Mouse (Mus musculus) frontal cortex, postnatal 25 days (tissue): ENCODE measurements around the gene Ankrd33b.

ENCODE experiments used
- DNase-seq, 2 experiments: peaks; one replicate each; pipeline ENCODE4 v3.0.0; 2022; ENCODE audit warnings: low spot score in 2 of 2

Gene Ankrd33b

DNA sequence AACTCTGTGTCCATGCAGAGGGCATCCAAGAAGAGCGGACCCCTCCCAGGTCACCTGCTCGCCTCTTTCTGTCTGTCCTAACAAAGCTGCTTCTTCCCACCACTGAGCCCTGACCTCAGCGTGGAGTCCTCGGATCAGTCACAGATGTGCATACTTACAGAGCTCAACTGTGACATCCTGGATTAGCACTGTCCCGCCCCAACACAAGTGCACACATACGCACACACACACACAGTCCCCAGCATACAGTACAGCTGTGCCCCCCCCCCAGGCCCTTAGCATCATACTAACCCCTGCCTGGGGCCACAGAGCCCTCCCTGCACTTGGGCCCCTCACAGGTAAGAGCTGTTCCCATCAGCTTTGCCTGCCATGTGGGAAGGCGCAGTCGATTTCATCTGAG lies 102.1 kb downstream of the Ankrd33b start:
- no peak for DNase-seq

DNA sequence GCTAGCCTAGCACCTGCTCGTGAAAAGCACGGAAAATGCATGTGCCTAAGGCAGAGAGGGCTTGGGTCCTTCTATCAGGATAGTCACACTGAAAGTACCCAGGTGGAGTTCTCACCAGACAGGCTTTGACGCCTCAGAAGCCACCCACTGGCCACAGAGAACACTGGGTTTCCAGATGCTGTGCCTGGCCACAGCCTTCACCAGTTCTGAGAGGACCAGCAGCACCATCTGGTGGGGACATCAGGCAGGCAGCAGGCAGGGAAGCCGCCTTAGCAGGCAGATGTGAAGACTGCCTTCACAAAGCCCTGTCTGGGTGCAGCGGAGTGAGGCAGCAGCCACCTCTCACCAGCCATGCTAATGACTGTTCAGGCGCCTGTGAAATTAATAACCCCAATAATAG lies 102.7 kb downstream of the Ankrd33b start:
- peak; percentile 78 to 84 for DNase-seq

DNA sequence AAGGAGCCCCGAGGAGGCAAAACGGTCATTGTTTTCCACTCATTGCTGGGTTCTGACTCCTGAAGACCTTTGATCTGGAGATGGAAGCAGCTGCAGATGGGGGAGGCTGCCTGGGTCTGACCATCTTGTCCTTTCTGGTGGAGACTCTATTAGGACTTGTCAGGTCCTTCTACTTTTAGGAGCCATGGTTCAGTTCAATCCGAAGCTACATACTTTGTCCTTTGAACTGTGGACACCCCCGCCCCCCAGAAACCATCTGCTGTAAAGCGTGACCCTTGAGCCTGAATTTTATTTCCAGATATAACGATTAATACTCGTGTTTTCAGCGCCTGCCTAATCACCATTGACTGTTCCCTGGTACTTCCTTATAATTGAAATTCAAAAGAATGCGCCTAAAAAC lies 105.2 kb downstream of the Ankrd33b start:
- DNase-seq: no peak

DNA sequence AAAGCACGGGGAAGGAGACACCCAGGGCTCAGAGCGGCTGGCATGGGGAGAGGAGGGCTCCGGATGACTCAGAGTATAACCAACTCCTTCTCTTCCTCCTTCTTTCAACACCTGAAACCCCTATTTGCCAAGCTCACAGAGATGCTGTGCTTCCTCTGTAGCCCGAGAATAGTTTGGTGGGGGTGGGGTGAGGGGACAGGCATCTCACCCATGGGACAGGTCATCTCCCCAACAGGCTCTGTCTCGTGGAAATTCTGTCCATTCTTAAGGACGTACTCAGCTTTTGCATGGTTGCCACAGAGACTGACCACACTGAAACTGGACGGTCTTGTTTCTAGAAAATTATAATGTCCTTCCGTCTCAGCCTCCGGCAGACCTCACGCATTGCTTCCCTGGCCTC lies 106.4 kb downstream of the Ankrd33b start:
- no peak for DNase-seq

DNA sequence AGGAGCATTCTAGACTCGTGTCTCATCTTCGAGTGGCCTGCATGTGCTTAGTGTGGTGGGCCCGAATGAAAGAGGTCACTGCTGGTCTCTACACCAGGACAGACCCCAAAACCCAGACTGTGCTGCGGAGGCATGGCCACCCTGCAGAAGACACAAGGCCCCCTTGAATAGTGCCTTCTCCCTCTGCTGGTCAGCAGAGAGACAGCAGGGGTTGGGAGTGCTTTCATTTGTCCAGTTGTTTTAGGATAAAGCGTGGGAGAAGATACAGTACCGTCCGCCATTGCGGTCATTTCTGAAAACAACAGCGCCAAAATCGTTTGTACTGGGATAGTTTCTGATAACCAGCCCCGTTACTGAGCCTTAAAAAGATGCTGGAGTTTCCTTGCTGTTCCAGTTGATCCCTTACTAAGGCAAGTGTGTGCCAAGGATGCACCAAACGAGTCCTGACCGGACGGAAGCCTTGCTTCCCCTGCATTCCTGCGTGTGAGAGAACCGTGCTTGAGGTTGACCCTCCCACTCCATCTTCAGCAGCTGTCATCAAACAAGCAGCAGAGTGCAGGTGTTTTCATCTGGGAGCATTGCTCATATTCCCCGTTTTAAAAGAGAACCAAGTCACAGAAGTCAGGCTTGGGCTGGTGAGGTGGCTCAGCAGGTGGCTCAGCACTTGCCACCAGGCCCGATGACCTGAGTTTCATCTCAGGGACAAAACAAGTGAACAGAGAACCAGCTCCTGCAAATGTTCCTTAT lies 108.7 kb downstream of the Ankrd33b start:
- no peak for DNase-seq

DNA sequence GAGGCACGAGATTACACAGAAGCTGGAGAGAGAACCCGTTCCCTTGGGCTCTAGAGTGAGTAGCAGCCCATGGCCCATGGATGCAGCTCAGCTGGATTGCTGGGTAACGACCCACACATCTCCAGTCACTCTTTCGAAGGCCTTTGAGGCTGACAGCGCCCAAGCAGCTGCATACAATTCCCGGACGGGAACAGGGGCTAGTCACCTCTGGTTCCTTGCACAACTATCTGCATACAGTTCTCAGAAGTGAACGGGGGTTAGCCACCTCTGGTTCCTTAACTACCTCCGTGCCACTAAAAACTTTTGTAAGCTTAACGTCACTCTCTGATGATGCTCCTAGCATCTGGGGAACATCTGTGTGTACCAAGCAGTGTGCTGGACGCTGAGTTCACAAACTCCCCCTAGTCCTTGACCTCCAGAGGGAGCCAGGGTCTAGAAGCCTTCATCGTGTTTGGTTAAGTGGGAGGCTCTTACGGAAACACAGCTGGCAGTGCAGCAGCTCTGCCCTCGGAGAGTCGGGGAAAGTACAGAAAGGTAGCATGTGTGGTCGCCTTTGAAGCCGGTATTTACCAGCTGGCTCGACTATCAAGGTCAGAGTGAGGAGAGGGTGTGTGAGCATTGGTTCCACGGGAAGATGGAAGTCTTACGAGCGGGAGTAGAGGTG lies 109.4 kb downstream of the Ankrd33b start:
- DNase-seq: no peak

DNA sequence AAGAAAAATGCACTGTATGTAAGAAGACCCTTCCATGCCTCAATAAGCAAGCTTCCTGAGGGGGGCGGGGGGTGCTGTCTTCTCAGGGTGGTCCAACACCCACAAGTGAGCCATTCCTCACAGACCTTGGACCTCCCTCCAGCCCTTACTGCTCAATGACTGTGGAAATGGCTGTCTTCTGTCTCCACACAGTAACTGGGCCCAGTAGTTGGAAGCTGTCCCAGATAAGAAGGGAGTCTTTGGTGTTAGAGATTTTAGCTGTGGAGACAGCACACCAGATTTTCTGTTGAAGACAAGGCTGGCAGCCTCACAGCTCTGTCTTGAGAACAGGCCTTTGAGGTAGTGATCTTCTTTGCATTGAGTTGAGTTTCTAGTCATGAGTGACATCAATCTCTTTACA lies 110.2 kb downstream of the Ankrd33b start:
- no peak for DNase-seq

DNA sequence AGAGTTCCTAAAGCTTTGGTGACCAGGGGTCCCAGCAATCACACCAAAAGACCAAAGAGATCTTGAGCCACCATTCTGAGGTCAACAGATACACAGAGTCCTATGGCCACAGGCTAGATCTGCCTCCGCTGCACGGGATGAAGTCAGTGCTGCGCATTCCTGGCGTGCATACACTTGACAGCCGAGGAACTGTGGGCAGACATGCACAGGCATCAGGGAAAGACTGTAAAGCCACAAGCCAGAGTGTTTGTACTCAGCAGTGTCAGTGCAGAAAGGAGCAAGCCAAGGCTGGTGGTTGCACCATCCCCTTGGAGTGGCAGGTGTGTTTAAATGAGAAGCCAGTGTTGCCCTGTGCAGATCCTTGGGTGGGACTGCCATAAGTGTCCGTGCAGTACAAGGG lies 111.8 kb downstream of the Ankrd33b start:
- no peak for DNase-seq

DNA sequence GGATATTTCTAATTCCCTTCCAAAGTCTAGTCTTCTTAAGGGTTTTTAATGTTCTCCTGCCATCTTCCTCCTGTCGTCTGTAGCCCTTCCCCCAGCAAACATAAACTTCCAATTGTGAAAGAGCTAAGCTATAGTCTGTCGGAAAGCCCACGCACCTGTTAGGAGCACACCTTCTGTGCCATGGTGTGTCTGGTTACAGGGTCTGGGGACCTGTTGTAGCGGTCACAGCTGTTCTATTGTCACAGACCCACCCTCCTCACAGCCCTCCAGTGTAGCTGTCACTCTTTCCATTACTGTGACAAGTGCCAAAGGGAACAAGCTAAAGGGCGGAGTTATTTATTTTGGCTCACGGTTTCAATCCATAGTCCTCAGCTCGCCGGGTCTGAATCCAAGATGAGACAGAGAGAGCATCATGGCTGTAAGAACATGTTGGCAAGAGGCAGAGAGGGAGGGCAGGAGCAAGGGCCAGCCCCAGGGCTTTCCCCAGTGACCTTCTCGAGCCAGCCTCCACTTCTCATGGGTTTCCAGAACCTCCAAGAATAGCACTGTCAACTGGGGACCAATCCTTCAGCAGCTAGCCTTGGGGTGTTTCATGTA lies 112.5 kb downstream of the Ankrd33b start:
- no peak for DNase-seq

DNA sequence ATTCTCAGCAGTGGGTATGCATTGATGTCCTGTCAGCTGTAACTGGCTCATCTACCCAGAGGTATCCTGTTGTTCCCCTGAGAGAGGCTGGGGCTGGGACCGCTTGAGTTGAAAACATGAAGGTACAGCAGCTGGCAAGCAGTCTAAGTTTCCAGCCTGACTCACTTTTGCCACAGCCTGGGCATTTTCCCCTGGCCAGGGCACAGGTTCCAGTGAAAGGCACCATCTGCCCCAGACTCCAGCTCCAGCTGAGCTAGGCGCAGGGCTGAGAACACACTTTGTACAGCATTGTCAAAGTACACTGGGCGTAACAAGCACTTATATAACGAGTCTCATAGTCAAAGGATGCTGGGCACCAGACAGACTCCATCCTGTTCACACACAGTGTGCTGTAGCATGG lies 113.6 kb downstream of the Ankrd33b start:
- DNase-seq: no peak

DNA sequence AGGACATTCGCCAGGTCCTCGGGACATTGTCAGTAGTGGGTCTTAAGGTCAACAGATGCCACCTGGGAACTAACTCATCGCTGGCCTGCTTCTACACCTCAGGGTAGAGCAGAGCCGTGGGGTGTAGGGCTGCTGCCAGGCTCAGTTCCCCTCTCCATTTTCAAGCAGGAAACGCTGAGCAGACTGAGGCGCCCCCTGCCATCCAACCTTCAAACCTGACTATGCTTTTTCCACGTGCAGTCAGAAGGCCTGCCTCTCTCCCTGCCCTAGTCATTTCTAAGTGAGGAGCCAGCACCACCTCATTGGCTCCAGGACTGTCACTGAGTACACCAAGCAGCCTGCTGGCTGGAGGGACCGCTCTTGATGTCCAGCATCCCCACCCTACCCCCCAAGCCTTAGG lies 114.1 kb downstream of the Ankrd33b start:
- DNase-seq: no peak

DNA sequence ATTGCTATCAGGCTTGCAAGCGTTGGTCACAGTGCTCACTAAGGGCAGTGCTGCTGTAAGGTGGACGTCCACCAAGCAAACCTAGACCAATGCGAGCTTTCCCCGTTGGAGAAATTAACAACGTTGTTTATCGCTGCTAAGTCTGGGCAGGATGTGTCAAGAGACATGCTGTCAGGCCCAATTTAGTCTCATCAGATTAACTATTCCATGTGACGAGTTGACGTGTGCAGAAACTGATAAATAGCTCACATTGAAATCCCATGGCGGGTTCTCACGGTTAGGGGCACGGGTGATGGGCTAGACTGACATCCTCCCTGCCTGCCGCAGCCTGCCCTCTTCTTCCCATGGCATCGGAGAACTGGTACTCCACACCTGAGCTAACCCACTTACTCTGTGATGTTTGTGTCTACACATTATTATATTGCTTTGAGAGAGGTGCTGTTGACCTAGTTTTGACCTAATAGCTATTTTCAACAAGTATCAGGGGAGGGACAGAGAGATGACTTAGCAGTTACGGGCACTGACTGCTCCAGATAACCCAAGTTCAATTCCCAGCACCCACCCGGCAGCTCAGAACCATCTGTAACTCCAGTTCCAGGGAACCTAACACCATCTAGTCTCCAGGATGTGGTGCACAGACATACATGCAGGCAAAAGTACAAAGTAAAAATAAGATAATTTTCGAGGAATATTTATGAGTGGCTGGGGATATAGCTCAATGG lies 114.8 kb downstream of the Ankrd33b start:
- DNase-seq: no peak

DNA sequence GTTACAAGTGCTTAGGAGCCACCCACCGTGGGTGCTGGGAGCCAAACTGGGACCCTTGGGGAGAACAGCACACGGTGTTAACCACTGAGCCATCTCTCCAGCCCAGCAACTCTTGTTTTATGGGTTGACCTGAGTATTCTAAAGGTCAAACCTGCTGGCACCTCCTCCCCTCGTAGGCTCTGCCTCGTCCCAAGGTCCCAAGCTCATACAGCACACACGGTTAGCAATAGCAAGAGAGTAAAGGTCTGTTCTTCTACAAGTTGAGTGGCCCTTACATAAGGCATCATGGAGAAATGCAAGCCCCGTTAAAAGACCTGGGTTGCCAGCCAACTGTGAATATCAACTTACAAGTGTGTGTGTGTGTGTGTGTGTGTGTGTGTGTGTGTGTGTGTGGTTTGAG lies 116.3 kb downstream of the Ankrd33b start:
- DNase-seq: no peak

DNA sequence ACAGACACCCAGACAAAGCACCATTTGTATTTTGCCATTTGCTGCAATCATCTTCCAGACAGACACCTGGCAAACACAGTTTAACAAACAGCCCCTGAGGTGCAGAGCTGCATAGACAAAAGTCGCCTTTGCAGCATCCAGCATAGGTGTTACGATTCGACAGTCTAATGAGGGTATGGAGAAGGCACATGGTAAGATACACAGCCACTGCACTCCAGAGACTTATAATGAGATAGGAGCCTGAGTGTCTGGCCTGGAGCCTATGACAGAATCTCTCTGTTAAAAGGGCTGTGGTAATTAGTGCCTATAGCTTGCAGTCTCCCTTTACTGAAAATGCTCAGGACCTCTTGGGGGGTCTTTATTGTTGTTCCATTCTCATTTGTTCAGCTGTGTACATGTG lies 116.8 kb downstream of the Ankrd33b start:
- DNase-seq: no peak

DNA sequence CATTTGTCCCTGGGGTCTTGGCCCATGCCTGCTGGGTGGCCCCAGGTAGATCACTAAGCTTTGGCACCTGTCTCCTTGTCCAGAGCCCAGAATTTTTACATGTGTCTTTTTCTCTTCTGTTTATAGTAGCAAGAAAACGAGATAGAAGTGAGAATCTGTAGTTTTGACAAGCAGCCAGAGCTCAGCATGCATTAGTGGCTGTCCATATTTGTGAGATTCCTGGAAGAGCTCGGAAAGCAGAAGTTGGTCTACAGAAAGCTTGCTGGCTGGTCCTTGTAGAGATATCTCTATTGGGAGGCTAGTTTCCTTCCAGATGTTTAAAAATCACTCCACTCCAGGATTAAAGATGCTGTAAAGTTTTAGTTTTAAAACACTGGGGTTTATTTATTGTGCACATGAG lies 117.5 kb downstream of the Ankrd33b start:
- no peak for DNase-seq

DNA sequence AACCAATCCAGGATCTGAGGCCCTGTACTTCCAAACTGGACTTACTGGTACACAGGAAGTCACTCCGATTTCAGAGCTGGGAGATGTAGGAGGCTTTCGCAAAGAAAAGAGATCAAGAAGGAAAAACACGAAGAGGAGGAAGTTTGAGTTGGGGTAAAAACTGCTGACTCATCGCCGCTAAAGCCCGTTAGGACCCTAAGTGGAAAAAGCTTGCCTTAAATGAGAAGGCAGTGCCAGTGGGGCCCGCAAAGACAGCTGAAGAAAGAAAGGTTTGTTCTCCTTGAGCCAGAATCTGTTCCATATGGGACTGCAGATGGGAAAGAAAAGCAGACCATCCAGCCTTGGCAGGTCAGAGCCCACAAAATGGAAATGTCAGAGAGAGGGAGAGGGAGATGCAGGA lies 118.6 kb downstream of the Ankrd33b start:
- DNase-seq: no peak

DNA sequence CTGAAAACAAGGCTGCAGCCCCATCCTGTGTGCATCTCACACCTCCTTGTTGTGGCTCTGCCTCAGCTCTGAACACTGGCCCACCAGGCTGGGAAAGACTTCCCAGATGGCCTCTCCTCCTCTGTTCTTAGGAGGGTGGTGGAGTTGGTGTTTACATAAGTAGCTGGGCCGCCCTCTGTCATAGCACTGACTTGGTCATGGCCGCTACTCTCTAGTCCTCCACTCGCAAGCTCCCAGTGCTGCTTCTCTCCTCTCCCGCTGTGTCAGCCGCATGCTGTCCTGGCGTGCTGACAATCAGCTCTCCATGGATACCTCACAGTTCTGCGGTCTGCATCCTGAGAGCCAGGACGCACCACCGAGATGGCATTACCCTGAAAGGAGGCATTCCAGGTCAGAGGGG lies 120.5 kb downstream of the Ankrd33b start:
- DNase-seq: no peak

DNA sequence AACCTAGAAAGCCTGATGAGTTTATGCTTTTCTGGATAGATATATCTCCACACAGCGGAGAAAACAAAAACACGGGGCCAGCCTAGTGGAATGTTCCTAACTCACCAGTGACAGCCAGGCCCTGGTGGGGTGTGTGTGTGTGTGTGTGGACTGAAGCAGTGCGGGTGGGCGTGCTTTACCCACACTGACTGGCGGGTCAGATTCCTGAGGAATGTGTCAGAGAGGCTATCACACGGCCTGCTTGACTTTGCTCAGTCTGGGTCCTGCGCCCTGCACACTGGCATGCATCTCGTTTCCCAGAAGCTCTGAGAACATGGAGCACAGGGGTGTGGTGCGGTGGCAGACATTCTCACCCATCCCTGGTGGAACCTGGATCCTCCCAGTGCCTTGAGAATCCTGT lies 121.6 kb downstream of the Ankrd33b start:
- no peak for DNase-seq

DNA sequence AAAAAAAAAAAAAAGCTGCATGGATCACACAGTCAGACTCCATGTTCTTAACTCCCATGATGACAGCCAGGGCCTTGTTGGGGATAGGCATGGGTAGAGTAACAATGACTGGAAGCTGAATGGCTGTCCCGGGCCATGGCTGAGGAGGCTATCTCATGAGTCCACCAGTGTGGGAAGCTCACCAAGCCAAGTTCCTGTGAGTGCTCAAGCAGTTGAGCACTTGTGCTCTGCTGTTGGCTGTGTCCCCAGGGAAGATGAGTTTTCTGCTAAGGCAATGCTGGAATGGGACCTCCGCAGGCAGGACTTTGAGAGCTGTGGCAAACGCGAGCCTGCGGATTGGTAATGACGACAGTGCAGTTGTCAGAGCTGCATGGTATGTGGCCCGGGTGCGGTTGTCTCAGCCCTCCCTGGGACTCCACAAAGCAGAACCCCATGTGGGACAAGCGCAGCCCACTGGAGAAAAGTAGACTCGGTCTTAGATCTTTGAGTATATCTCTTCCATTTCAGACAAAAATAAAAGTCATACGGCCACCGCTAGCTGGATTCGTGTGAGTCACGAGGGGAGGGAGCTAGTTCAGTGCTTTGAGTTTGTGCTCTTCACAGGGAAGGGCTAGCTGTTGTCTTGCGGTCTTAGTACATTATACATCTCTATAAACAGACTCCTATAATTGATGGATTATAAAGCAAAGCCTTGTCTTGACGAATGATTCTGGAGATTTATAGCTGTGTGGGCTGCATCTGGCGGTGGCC lies 122.7 kb downstream of the Ankrd33b start:
- DNase-seq: no peak

DNA sequence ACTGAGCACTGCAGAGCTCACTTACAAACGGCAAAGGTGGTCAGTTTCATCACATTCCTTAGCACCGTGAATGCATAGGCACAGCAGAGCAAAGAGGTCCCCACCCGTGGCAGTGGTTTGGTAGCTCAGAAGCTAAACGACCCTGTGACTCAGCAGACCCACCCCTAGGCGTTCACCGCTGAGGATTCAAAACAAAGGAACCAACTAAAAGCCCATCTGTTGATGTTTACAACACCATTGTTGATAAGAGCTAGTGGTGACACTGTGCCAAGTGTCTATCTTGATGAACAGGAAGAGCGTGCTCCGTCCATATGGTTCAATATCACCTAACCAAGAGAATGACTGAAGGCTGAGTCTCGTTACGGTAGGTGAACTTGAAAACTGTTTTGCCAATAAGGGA lies 124.3 kb downstream of the Ankrd33b start:
- DNase-seq: no peak
